Mouse (Mus musculus): ENCODE measurements around the gene Prelid1.

DNA sequence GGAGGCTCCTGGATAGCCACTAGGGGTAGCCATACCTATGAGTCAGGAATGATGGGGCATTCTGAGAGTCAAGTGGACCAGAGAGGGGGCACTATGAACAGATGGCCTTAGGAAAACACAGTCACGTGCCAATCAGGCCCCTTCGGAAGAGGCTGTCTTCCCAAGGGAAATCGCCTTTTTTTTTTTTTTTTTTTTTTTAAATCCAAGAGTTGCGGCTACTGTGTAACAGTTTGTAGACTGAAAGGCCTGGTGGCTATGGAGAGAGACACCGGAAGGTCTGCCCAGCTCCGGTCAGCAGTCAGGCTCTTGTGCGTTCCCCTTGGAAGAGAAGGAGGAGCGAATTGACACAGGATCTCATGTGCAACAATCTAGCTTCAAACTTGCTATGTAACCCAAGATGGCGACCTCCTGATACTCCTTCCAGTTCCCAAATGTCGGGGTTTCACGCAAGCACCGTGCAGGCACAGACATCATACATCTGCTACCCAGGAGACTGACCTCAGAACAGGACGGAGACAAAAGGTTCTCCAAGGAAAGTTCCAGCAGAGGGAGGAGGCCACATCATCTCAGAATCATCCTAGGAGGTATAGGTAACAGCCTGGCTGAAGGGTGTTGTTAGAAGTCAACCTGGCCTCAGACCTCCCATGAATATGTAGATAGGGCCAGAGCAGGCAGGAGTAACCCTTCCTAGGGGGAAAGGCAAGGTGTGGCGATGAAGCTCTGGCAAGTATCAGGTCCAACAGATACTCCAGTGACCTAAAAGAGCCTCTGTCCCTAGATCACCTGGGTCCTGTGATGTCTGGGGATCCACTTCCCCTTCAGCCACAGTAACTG, 10.5 kb downstream of the Prelid1 start:
- no peak for TF ChIP-seq POLR2A (IDR thresholded peaks at IDR 0.05; ENCODE audit: insufficient read depth, low read depth, low read length)
- TF ChIP-seq CTCF (IDR thresholded peaks at IDR 0.05; ENCODE audit: insufficient read depth, low read depth, low read length), result no peak
